Mouse (Mus musculus) megakaryocyte, embryonic 14.5 days (primary cell): ENCODE measurements around the gene Il31ra. TPM values are rescaled to one million over a fixed set of nuclear protein-coding genes. Genes with fewer than 3 reads are reported as not detected.

Source experiments
- H3K27me3 ChIP-seq: replicated peaks from 2 replicates; pipeline ENCODE3; 2012; ENCODE audit warnings: inconsistent platforms
- H3K36me3 ChIP-seq: replicated peaks from 2 replicates; pipeline ENCODE3; 2012; ENCODE audit warnings: low read length, inconsistent platforms, mixed read lengths
- H3K4me1 ChIP-seq: 2 replicates; pipeline ENCODE4 v1.6.1; 2012; ENCODE audit warnings: inconsistent platforms
- H3K4me3 ChIP-seq: replicated peaks from 2 replicates; pipeline ENCODE3; 2012; ENCODE audit warnings: moderate library complexity, mild to moderate bottlenecking, inconsistent platforms
- H3K9me3 ChIP-seq: 2 replicates; pipeline ENCODE4 v1.6.1; 2012; ENCODE audit warnings: inconsistent platforms
- FLI1 ChIP-seq: IDR thresholded peaks from 2 replicates; pipeline ENCODE4 v1.6.1; 2012; ENCODE audit warnings: low read length, inconsistent platforms, mixed read lengths
- GATA1 ChIP-seq: IDR thresholded peaks from 3 replicates; pipeline ENCODE4 v1.6.1; 2012; ENCODE audit warnings: mixed read lengths, low read length, inconsistent platforms, borderline replicate concordance
- polyA plus RNA-seq: library from polyadenylated mRNA; stranded (reverse); fragments of >175 nt; gene quantifications from 2 replicates; pipeline ENCODE4 v1.2.3, GENCODE M21; 2012; ENCODE audit warnings: low replicate concordance; ENCODE audit not compliant: insufficient read depth

The Il31ra gene
- polyA plus RNA-seq, 1 experiment, result not detected

GRCm38 (mm10) chr13:112492285-112492678, 101.9 kb downstream of the Il31ra start:
- no peaks in the 10 kb centered on the region for H3K9me3 ChIP-seq
- no peaks in the 10 kb centered on the region for H3K27me3 ChIP-seq
- H3K4me1 ChIP-seq, result peaks cover 17% of the 10 kb centered on the region
- H3K4me3 ChIP-seq, result no peak overlapping the region
- TF ChIP-seq GATA1 (no peak), FLI1 (no peak)
- peaks cover 99% of the 10 kb centered on the region for H3K36me3 ChIP-seq

- no peak for TF ChIP-seq FLI1
- TF ChIP-seq GATA1, result no peak
- Histone ChIP-seq H3K4me1 (peaks cover 17% of the 10 kb centered on the region), H3K36me3 (peaks cover 99% of the 10 kb centered on the region), H3K27me3 (no peaks in the 10 kb centered on the region), H3K4me3 (no peak overlapping the region), H3K9me3 (peaks cover under 1% of the 10 kb centered on the region; the same call in 1 of the 2 replicates)
Measured at GRCm38 (mm10) chr13:112491636-112492284, 102.4 kb downstream of the Il31ra start.

- Histone ChIP-seq H3K36me3 (peaks cover 99% of the 10 kb centered on the region), H3K4me3 (no peak overlapping the region), H3K4me1 (peaks cover 10% of the 10 kb centered on the region), H3K27me3 (no peaks in the 10 kb centered on the region), H3K9me3 (peaks cover 12% of the 10 kb centered on the region)
- TF ChIP-seq FLI1 (no peak), GATA1 (no peak)
Measured at GRCm38 (mm10) chr13:112490036-112490435, 104.1 kb downstream of the Il31ra start.

GRCm38 (mm10) chr13:112486676-112487075, 107.5 kb downstream of the Il31ra start:
- Histone ChIP-seq H3K9me3 (peaks cover 12% of the 10 kb centered on the region), H3K4me1 (no peaks in the 10 kb centered on the region; the same call in 1 of the 2 replicates), H3K27me3 (no peaks in the 10 kb centered on the region), H3K36me3 (peaks cover 100% of the 10 kb centered on the region), H3K4me3 (no peak overlapping the region)
- TF ChIP-seq FLI1 (no peak), GATA1 (no peak)

- H3K27me3 ChIP-seq, result no peaks in the 10 kb centered on the region
- H3K9me3 ChIP-seq, result peaks cover 12% of the 10 kb centered on the region
- H3K4me1 ChIP-seq, result no peaks in the 10 kb centered on the region
- H3K4me3 ChIP-seq, result no peak overlapping the region
- H3K36me3 ChIP-seq, result peaks cover 100% of the 10 kb centered on the region
- no peak for TF ChIP-seq FLI1
- no peak for TF ChIP-seq GATA1
Measured at GRCm38 (mm10) chr13:112486236-112486635, 107.9 kb downstream of the Il31ra start.

- Histone ChIP-seq H3K9me3 (peaks cover 12% of the 10 kb centered on the region), H3K4me1 (peaks cover 3% of the 10 kb centered on the region; the same call in 1 of the 2 replicates), H3K27me3 (no peaks in the 10 kb centered on the region), H3K4me3 (no peak overlapping the region), H3K36me3 (peaks cover 98% of the 10 kb centered on the region)
- no peak for TF ChIP-seq FLI1
- TF ChIP-seq GATA1, result no peak
Measured at GRCm38 (mm10) chr13:112483015-112483414, 111.1 kb downstream of the Il31ra start.

- Histone ChIP-seq H3K9me3 (peaks cover 12% of the 10 kb centered on the region), H3K27me3 (no peaks in the 10 kb centered on the region), H3K4me3 (no peak overlapping the region), H3K36me3 (peaks cover 98% of the 10 kb centered on the region), H3K4me1 (peaks cover 3% of the 10 kb centered on the region; the same call in 1 of the 2 replicates)
- TF ChIP-seq FLI1 (no peak), GATA1 (no peak)
Measured at GRCm38 (mm10) chr13:112482525-112482924, 111.6 kb downstream of the Il31ra start.

GRCm38 (mm10) chr13:112479926-112480325, 114.2 kb downstream of the Il31ra start:
- TF ChIP-seq GATA1 (no peak), FLI1 (no peak)
- peaks cover 7% of the 10 kb centered on the region; the same call in 1 of the 2 replicates for H3K9me3 ChIP-seq
- H3K4me3 ChIP-seq, result peak overlapping the region; percentile 7
- peaks cover 95% of the 10 kb centered on the region for H3K36me3 ChIP-seq
- H3K4me1 ChIP-seq, result peaks cover 7% of the 10 kb centered on the region; the same call in 1 of the 2 replicates
- H3K27me3 ChIP-seq, result no peaks in the 10 kb centered on the region

GRCm38 (mm10) chr13:112479032-112479431, 115.1 kb downstream of the Il31ra start:
- H3K27me3 ChIP-seq, result no peaks in the 10 kb centered on the region
- peaks cover 95% of the 10 kb centered on the region for H3K36me3 ChIP-seq
- no peak overlapping the region for H3K4me3 ChIP-seq
- H3K4me1 ChIP-seq, result peaks cover 7% of the 10 kb centered on the region; the same call in 1 of the 2 replicates
- no peak for TF ChIP-seq FLI1
- no peak for TF ChIP-seq GATA1
- H3K9me3 ChIP-seq, result peaks cover 7% of the 10 kb centered on the region; the same call in 1 of the 2 replicates
